ENCODE assay signal across 13 mouse cellular contexts in genomic region chr19:16154480-16154879, GRCm38 (mm10).
"Had no signal": no experiment of that assay in that cellular context is flagged by ENCODE, and none has a peak within 500 bp of the region (broad histone marks: within the 10 kb centered on the region; RNA-seq: fewer than 3 reads in every experiment).

No protein-coding gene starts in this region.

- H3K27me3 ChIP-seq: kidney, embryonic 15.5 days; liver, embryonic 15.5 days had no signal

- H3K9ac ChIP-seq: kidney, embryonic 15.5 days; liver, embryonic 15.5 days had no signal

- DNase-seq: kidney, postnatal 14 days; lung, adult 2 months; lung, postnatal 10 days; midbrain, embryonic 14.5 days; spleen, adult 18-20 months; thymus, adult 18-20 months; thymus, postnatal 14 days had no signal

- H3K4me3 ChIP-seq: kidney, embryonic 15.5 days; limb, embryonic 10.5 days; liver, embryonic 15.5 days; midbrain, embryonic 10.5 days; myocyte had no signal

- H3K9me3 ChIP-seq: limb, embryonic 10.5 days; liver, embryonic 15.5 days; midbrain, embryonic 10.5 days had no signal

- H3K4me1 ChIP-seq: limb, embryonic 10.5 days; midbrain, embryonic 10.5 days had no signal

- H3K27ac ChIP-seq: kidney, embryonic 15.5 days; limb, embryonic 10.5 days; liver, embryonic 15.5 days; midbrain, embryonic 10.5 days had no signal

- H3K36me3 ChIP-seq: kidney, embryonic 15.5 days; limb, embryonic 10.5 days; liver, embryonic 15.5 days; midbrain, embryonic 10.5 days had no signal

- H3K4me2 ChIP-seq: kidney, embryonic 15.5 days; liver, embryonic 11.5 days; liver, embryonic 15.5 days had no signal
